Mouse (Mus musculus) c-Kit-negative CD71-positive TER-119-positive erythroid progenitor cells, embryonic 14.5 days (primary cell): ENCODE data around the gene Golm1.
"Not testable (repeated sequence)": the region's sequence is repeated elsewhere in the genome, so short reads cannot be mapped to it uniquely, and the experiment has no call there.

ENCODE experiments used
- DNase-seq: peaks from one replicate; pipeline ENCODE4 v3.0.0-alpha.2; 2013; ENCODE audit warnings: low read depth, low spot score

Golm1 gene

GRCm38 (mm10) chr13:59675151-59676011 is at the start of gene Golm1:
Gene Golm1, minus strand, starts transcription at chr13:59675811.
- DNase-seq: peak; percentile 55

GRCm38 (mm10) chr13:59722089-59722488 is 46.5 kb upstream of the Golm1 start:
- not testable (repeated sequence) for DNase-seq

GRCm38 (mm10) chr13:59719475-59719874 is 43.9 kb upstream of the Golm1 start:
- DNase-seq: no peak

GRCm38 (mm10) chr13:59718857-59719440 is 43.3 kb upstream of the Golm1 start:
- DNase-seq: not testable (repeated sequence)

- DNase-seq: no peak
Measured at GRCm38 (mm10) chr13:59713710-59714109, 38.1 kb upstream of the Golm1 start.

GRCm38 (mm10) chr13:59711984-59712383 is 36.4 kb upstream of the Golm1 start, which contains the start of gene Spata31d1b:
Gene Spata31d1b, plus strand, starts transcription at chr13:59712284.
- not testable (repeated sequence) for DNase-seq

- DNase-seq: no peak
Measured at GRCm38 (mm10) chr13:59710230-59710629, 34.6 kb upstream of the Golm1 start, which contains the start of gene Spata31d1a. Gene Spata31d1a, minus strand, starts transcription at chr13:59710330.

- no peak for DNase-seq
Measured at GRCm38 (mm10) chr13:59704562-59704961, 29.0 kb upstream of the Golm1 start.

GRCm38 (mm10) chr13:59703514-59703913 is 27.9 kb upstream of the Golm1 start:
- DNase-seq: no peak

- DNase-seq: not testable (repeated sequence)
Measured at GRCm38 (mm10) chr13:59700137-59700536, 24.5 kb upstream of the Golm1 start.

- DNase-seq: no peak
Measured at GRCm38 (mm10) chr13:59699131-59699530, 23.5 kb upstream of the Golm1 start.

GRCm38 (mm10) chr13:59695781-59696180 is 20.2 kb upstream of the Golm1 start:
- no peak for DNase-seq

- no peak for DNase-seq
Measured at GRCm38 (mm10) chr13:59694008-59694407, 18.4 kb upstream of the Golm1 start, which contains the start of gene 4921517D22Rik. Gene 4921517D22Rik, minus strand, starts transcription at chr13:59694108.

GRCm38 (mm10) chr13:59691478-59691877 is 15.9 kb upstream of the Golm1 start:
- no peak for DNase-seq

GRCm38 (mm10) chr13:59690576-59690975 is 15.0 kb upstream of the Golm1 start:
- DNase-seq: no peak

GRCm38 (mm10) chr13:59689843-59690242 is 14.2 kb upstream of the Golm1 start:
- DNase-seq: no peak

- no peak for DNase-seq
Measured at GRCm38 (mm10) chr13:59689313-59689712, 13.7 kb upstream of the Golm1 start.

- no peak for DNase-seq
Measured at GRCm38 (mm10) chr13:59688338-59688770, 12.7 kb upstream of the Golm1 start.

GRCm38 (mm10) chr13:59685236-59685635 is 9.6 kb upstream of the Golm1 start:
- no peak for DNase-seq

- DNase-seq: no peak
Measured at GRCm38 (mm10) chr13:59682629-59683028, 7.0 kb upstream of the Golm1 start.

GRCm38 (mm10) chr13:59679908-59680307 is 4.3 kb upstream of the Golm1 start:
- no peak for DNase-seq

- DNase-seq: no peak
Measured at GRCm38 (mm10) chr13:59679306-59679705, 3.7 kb upstream of the Golm1 start.
